Mouse (Mus musculus) myocyte (in vitro differentiated cells): Measurements from ENCODE around the gene Pltp.

Experiments used
- E2F4 ChIP-seq: IDR thresholded peaks from one replicate; pipeline ENCODE4 v1.6.1; 2011; ENCODE audit warnings: mild to moderate bottlenecking, control low read depth, moderate library complexity; ENCODE audit not compliant: insufficient read depth
- MAX ChIP-seq: IDR thresholded peaks from one replicate; pipeline ENCODE4 v1.6.1; 2011; ENCODE audit warnings: low read depth, mild to moderate bottlenecking, control low read depth
- POLR2A ChIP-seq: IDR thresholded peaks from one replicate; pipeline ENCODE4 v1.6.1; 2011; ENCODE audit warnings: low read depth, mild to moderate bottlenecking, control low read depth, moderate library complexity; ENCODE audit not compliant: insufficient read length
- POLR2AphosphoS2 ChIP-seq: IDR thresholded peaks from one replicate; pipeline ENCODE4 v1.6.1; 2011; ENCODE audit warnings: low read depth, control low read depth; ENCODE audit not compliant: insufficient read length
- TCF12 ChIP-seq: IDR thresholded peaks from one replicate; pipeline ENCODE4 v1.6.1; 2011; ENCODE audit warnings: mild to moderate bottlenecking, control low read depth; ENCODE audit not compliant: poor library complexity, insufficient read depth, severe bottlenecking
- USF1 ChIP-seq: IDR thresholded peaks from one replicate; pipeline ENCODE4 v1.6.1; 2011; ENCODE audit warnings: low read depth, mild to moderate bottlenecking, control low read depth, moderate library complexity

DNA sequence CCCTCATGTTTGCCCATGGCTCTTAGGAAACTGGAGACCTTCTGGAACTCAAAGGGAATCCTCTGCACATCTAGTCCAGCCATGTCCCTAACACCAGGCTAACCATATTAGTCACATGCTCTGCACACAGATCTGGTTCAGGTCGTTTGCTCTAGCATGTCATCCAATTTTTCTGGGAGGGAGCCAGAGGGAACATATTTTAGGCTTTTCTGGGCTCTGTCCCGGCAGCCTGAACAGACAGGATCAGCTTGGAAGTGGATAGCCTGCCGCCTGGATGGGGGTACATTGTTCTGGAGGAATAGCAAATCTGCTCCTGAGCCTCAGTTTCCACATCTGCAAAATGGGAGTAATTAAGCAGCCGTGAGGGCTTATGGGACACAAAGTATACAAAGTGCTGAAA, 3.6 kb upstream of the Pltp start:
- no peak for TF ChIP-seq USF1
- TF ChIP-seq POLR2A, result no peak
- TF ChIP-seq E2F4, result no peak
- no peak for TF ChIP-seq TCF12
- TF ChIP-seq MAX, result no peak
- TF ChIP-seq POLR2AphosphoS2, result no peak
